Mouse (Mus musculus): ENCODE results near the gene Maz. TPM values are rescaled to one million over a fixed set of nuclear protein-coding genes. Genes with fewer than 3 reads are reported as not detected.
A peak's percentile ranks its signal among the peaks of the same experiment; 100 is the strongest.

The Maz gene
- polyA plus RNA-seq, 3 experiments from 2014 or later = 18.6 to 22.4 (median 21.4) TPM

DNA sequence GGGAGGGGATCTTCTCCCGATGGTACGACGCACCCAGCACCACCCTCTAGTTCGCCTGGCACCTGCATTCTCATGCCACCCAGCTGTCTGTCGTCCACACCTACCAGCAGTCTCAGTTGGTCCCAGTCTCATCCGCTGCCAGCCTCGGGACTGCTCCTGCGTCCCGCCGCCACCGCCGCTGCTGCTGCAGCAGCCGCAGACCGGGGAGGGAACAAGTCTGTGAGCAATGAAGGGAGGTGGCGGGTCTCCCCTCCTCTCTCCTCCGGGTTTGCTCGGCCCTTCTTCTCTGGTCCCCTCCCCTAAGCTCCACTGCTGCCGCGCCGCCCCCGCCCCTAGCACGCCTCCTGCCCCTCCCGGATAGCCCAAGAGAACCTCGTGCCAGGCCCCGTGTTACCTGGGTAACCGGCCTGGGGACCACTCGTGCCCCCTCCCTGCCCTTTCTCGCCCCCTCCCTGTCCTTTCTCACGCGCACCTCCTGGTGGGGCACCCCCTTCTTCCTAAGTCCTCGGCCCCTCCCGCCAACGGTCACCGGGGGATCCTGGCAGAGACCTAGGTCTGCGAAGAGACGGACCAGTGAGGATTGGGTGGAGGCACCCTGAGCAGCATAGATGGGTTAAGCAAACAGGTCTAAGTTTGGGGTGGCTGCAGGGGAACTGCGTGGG, 5.8 kb downstream of the Maz start, which contains the start of the genes Gm42742 and Prrt2:
Gene Gm42742, minus strand, starts transcription at position 197 of the 662 bp plus-strand sequence.
Gene Prrt2, minus strand, starts transcription at position 311 of the 662 bp plus-strand sequence.
- peak; percentile 30 for ATAC-seq

DNA sequence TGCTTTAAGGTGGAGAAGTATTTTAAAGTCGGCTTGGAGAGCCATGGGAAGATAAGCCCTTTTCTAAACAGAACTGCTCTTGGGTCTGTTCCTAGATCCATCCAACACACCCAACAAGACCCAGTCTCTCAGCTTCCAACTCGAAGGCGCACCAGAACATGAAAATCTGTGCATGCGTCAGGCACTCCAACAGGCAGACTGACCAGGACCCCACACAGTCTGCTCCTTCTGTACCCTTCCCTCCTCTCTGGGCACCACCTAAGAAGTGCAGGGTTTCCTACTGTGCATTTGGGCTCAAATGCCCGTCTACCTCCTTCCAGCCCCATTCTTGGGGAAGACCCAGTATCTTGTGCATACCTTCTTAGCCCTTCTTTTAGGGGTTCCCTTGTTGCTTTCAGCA, 6.3 kb downstream of the Maz start:
- no peak for ATAC-seq

DNA sequence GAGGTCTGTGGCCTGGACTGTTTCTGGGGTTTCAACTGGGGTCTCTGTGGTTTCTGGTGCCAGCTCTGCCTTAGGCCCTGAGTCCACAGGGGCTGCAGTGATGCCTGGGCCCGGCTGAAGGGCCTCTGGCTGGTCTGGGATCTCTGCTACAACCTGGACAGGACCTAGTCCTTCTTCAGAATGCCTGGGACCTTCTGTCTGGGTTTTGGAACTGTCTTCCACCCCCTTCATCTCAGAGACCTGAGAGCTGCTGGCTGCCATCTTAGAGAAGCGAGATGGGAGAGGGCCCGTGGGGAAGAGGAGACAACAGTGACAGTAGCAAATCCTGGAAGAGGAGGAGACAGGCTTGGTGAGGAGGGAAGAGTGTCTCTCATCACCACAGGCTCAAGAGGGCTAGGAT, 6.8 kb downstream of the Maz start:
- no peak for ATAC-seq

DNA sequence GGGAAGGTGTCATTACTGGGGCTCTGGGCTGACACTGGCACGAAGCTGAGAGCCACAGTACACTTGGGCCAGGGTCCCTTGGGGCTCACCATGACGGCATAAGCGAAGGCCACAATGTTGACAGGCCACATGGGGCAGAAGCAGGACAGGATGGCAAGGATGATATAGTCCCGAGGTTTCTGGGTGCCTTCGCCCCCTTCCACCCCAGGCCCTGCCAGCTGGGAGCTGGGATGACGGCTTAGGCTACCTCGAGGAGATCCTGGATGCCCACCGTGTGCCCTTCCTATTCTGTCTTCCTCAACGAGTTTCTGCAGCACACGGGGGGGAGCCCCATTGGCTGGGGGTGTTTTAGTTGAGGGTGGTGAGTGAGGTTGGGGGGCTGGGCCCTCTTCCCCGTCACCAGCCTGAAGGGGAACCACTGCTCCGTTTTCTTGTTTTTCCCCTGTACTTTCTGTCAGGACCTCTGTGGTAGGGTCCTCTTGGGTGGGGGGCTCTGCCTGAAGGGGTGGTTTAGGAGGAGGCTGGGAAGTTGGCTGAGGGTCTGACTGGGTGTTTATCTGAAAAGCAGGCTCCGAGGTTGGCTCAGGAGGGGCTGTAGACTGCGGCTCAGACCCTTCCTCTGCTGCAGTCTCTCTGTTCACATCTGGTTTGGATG, 7.4 kb downstream of the Maz start:
- no peak for ATAC-seq

DNA sequence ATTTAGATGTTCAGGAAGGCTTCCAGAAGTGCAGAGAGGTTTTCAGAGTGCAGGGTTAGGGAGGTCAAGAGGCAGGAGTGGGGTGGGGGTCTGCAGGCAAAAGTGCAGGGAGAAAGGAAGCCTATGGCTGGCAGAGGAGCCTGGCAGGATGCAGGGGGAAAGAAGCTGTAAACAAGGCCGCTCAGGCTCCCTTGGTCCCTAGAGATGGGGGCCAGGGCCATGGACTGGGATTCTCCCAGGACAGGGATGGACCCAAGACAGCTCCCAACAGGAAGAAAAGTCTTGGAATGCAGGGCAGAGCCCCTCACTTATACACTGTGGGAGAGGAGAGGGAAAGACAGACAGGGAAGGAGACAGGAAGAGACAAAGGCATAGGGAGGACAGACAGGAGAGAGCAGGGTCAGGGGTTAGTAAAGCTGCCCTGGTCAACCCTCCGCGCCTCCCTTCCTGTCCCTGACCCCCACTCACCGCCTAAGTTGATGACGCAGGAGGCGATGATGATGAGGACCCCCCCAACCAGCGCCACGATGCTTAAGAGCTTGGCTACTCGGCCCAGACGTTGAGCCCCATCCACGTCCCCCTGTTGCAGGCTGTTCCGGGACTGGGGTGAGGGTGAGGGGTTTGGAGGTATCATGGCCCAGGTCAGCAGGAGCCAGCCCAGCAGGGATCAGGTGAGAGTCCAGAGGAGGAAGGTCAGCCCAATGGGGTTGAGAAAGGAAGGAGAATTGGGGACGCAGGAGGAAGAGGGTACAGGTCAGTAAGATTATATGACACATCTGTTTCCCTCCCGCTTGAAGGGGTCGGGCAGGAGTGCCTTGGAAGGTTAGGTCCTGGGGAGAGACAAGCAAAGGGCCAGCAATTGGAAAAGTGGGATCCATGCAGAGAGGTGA, 8.2 kb downstream of the Maz start:
- ATAC-seq = no peak

DNA sequence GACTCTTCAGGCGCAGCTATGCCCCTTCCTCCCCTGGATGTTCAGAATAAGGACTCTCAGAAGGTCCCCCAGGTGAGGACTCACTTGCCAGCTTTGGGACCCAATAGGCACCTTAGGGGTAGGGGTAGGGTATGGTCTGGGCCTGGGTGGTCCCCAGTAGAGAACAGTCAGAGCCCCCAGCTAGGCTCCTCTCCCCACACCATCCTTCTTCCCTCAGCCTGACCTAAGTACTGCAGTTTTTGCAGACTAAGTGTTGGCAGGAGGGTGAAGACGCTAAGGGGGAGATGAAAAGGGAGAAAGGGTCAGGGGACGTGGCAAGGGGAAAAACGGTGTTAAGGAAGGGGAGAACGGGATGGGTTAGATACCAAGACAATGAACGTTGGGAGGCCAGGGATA, 8.9 kb downstream of the Maz start:
- ATAC-seq = no peak

DNA sequence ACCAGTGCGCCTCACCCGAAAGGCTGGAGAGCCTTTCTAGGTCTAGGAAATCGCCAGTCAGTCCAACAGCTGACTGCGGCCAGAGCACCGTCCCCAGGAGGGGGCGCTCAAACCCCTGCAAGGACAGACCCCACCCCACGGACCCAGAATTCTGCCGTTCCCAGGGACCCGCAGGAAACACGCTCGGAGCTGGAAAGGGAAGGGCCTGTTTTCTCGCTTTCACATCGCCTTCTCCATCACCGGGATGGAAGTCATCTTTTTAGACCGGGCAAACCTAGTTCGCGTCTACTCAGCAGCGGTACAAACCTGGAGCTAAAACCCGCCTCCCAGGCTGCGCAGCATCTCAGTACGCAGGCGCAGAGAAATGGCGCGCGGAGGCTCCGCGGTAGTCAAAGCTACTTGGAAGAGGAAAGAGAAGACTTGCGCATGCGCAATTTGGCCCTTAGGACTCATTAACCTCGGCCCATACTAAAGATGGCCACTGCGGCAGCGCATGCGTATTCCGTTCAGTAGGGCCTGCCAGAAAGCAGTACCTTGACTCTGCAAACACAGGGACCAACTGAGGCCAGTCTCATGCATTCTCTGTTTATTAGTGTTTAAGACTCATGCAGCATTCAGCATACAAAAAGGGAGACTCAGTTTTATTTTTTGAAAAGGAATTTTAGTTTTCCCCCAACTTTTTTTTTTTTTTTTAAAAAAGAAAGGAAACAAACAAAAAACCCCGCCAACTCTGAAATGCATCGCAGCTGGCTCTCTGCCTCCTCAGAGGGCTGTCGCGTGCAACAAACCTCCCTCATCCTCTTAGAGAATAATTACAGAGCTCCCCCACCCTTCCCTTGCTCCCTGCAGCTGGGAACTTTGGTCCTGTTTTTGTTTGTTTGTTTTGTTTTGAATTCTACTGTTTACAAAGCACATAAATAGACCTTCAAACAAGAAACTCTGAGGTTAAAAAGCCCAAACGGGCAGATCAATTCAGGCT, 9.6 kb downstream of the Maz start, which contains the start of gene Pagr1a:
Gene Pagr1a, minus strand, starts transcription at position 382 of the 979 bp plus-strand sequence.
- ATAC-seq = peak; percentile 71

DNA sequence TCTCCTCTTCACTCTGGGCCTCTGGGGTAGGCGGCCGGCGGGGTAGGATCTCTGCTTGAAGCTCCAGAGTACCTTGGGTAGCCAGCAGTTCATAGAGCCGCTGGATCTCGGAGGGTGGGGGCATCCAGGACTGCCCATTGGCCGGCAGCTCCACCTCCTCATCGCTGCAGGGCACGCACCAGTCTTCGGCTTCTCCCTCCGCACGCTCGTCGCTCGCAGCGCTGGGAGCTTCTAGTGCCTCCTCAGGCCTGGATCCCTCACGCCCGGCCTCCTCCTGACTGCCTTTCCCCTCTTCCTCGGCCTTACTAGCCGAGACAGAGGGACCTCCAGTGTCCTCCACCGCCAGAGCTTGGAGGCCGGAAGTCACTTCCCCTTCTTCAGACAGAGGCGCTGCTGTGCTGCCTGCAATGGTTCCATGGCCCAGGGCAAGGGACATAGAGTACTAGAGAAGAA, 10.3 kb downstream of the Maz start:
- peak; percentile 60 for ATAC-seq

DNA sequence TGATC, 10.6 kb downstream of the Maz start, which contains the start of gene Pagr1b:
Gene Pagr1b, minus strand, starts transcription at position 4 of the 5 bp plus-strand sequence.
- no peak for ATAC-seq

DNA sequence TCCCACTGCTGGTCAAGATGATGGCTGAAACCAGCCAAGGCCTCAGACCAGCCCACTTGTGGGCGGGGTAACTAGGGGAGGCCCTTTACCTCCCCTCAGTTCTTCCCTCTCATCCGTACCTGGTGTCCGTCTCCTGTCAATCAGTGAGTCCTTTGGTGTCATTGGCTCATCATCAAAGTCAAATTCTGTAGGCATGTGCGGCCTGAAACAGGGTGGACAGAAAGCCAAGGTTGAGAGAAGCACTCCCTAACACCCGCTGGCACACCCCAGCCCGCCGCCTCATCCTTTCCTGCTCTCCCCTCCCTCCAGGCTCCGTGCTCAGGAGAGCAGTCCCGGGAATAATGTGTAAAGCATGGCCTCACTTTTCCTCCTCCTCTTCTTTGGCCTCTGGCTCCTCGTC, 10.8 kb downstream of the Maz start:
- no peak for ATAC-seq

DNA sequence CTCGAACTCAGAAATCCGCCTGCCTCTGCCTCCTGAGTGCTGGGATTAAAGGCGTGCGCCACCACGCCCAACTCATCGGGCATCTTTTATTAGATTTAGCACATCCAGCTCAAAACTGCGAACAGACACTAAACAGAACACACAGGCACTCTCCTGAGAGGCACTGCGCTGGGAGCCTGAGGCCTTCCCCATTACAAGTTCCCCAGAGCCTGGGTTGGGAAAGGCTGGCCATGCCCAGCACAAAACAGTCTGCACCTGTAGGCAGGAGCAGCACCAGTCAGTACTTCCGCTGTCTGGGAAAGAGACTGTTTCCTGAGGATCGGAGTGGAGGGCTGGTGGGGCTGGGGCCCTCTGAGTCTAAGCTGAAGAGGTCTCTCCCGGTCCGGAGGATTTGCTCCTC, 11.8 kb downstream of the Maz start:
- ATAC-seq = no peak

DNA sequence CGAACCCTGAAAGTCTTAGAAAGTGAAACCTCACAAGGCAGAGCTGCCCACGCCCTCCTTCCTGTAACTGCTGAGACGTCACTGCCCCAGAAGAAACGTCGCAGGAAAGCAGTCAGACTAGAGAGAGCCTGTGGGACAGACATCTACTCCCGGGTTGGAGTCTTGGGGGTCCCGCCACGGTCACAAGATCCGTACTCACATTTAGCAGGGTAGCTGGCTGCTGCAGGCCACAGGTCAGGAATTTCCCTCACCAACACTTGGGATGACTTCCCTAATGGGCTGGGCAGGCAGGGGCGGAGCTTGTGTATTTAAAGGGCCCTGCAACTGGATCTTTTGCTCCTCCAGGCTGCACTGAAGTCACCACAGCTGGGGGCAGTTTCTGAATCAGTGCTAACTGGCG, 12.5 kb downstream of the Maz start, which contains the start of gene Mvp:
Gene Mvp, minus strand, starts transcription at position 302 of the 400 bp plus-strand sequence.
- peak; percentile 70 for ATAC-seq

DNA sequence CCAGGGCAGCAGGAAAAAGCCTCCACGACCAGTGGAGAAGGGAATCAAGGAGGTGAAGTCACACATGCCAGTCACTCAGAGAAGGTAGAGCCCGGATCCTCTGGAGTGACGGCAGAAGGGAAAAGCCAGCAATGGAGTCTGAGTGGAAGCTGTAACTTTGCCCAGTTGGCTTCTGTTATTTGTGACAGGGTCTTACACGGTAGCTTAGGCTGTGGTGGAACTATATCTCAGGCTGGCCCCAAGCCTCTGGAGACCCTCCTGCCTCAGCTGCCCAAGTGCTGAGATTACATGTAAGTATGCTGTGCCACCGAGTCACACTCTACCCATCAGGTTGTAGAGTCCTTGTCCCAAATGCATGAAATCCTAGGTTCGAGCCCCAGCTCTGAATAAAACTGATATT, 13.5 kb downstream of the Maz start:
- no peak for ATAC-seq

DNA sequence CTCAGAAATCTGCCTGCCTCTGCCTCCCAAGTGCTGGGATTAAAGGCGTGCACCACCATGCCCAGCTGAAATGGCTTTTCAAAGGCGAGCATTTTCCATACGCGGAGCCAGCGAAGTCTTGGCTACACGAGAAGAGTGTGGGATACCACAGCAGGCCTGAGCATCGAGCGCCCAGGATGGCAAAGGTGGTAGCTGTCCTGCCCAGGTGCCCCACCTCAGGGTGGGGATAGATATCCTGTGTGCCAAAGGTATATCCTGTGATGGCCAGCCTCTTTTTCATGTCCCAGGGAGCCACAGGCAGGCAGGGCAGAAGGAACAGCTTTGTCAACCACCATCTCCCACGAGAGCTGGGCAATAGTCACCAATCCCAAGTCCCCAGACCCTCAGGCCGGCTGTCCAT, 14.0 kb downstream of the Maz start:
- ATAC-seq = no peak

DNA sequence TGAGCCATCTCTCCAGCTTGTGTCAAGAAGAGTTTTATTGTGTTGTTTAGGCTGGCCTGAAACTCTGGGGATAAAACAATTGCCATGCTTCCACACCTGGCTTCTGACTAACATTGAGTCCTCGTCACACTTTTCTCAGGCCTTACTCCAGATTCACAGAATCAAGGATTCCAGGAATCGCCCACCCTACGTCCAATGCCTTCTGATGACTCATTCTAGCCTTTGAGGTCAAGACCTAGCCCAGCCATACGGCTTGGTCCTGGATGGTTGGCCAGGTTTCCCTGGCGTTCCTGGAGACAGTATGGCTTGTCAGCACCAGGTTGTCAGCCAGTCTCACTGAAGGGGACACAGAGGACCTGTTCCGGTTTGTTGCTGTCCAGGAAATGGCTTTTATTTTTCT, 14.5 kb downstream of the Maz start:
- ATAC-seq = no peak

DNA sequence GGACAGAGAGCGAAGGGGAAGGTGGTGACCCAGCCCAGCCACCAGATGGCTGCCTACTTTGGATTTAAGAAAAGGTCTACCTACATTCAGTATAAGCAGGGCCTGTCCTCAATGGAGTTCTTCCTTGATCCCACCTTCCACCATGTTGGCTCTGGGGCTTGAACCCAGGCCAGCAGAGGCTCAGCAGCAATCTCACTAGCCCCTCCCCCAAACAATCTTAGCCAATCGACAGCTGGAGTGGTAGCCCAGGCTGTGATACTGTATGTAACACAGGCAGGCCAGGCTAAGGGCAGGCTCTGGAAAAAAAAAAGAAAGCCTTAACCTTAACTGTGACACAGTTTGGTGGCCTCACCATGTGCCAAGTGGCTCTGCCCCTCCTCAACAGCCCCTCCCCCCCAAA, 15.1 kb downstream of the Maz start:
- no peak for ATAC-seq

DNA sequence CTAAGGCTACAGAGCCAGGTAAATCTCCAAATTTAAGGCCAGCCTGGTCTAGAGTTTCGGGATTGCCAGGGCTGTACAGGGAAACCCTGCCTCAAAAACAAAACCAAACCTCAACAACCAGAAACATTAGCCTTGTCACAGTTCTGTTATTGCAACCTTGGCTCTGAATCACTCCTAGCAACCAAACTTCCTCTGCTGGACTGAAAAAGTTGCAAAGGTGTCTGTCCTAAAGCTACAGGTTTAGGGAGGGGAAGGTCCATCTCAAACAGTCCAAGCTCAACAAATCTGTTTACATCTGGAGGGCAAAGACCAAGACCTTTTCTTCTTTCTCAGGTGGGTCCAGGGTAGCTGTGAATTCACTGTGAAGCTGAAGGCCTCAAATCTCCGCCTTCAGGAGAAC, 15.8 kb downstream of the Maz start:
- no peak for ATAC-seq

DNA sequence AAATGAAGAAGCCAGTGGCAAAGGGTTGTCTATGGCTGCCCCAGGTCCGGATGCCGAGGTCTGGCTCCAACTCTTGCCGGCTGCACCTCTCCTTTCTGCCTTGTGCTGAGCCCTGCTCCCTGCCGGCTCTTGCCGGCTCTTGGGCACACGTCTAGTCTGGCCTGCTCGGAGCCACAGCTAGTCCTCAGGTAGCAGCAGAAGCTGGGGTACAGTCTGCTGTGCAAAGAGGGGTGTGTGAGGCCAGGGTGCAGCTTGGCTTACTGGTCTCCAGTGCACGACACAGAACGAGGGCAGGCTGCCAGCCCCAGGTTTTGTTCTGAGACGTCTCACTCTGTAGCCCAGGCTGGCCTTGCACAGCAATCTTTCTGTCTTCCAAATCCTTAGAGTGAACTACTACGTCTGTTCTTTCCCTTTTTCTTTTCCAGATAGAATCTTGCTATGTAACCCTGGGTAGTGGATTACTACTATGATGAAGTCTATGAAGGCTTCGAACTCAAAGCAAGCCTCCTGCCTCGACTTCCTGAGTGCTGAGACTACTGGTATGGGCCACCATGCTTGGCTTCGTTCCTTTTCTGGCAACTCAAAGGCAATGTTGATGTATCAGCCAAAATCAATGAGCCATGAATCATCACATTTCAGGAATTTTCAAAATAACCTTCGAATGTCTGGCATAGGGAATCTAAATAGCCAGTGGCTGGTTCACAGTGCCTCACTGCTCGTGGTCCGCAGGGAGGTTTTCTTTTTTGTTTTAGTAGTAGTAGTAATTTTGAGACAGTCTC, 17.3 kb downstream of the Maz start:
- no peak for ATAC-seq

DNA sequence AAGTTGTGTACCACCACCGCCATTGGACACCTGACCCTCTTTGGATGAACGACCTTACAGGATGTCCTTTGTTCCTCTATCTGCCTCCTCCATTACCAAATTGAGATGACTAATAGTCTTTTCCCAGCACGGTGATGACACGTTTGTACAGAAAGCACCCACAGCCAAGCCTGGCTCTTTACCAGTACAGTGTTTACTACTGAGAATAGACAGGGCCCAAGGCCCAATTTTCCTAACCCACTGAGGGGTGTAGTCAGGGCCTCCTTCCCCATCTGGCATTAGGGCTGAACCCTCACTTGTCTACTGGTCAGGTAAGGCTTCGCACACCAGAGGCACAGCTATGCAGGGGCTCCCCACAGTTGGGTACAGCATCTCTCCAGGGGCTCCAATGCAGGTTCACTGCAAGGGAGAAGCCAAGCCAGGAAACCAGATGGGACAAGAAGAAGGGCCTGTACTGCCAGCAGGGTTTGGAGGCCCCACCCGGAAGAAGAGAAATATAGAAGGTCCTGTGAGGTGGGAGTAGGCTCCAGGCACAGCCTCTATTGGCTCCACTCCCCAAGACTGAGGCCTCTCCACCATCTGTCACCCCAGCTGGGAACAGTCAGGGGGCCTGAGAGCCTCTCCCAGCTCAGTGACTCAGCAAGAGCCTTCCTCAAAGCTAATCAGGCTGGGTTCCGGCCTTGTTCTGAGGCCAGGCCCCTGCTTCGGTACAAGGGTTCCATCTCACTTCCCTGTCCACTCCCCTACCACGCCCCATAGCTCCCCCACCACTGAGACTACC, 18.4 kb downstream of the Maz start:
- ATAC-seq = no peak

DNA sequence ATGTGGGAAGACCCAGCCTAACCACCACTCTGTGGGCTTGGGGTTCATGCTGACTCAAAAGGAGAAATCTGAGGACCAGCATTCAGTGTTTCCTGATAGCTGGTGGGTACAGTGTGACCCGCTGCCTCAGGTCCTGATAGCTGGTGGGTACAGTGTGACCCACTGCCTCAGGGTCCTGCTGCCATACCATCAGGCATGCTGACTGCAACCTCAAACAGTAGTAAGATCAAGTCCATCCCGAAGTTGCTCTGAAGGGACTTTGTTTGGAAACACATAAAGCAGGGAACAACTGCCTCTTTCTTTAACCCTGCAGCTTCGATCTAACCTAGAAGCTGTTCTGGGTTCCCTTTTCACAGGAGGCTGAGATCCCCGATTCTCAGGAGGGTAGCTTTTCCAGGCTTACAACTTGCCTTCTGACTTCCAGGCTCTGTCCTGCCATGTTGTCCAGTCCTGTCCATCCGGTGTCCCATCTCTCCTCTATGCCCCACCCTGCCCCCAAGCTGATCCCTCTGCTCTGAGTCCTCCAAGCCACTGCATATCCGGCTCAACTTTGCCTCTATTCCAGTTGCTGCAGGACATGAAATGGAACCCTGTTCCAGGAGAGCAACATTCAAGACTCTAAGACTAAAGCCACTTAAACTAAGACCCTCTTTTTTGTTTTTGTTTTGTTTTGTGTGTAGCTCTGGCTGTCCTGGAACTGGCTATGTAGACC, 19.4 kb downstream of the Maz start:
- no peak for ATAC-seq
